Comparison of ENCODE assay signal across 22 mouse cellular contexts in the genomic region with DNA sequence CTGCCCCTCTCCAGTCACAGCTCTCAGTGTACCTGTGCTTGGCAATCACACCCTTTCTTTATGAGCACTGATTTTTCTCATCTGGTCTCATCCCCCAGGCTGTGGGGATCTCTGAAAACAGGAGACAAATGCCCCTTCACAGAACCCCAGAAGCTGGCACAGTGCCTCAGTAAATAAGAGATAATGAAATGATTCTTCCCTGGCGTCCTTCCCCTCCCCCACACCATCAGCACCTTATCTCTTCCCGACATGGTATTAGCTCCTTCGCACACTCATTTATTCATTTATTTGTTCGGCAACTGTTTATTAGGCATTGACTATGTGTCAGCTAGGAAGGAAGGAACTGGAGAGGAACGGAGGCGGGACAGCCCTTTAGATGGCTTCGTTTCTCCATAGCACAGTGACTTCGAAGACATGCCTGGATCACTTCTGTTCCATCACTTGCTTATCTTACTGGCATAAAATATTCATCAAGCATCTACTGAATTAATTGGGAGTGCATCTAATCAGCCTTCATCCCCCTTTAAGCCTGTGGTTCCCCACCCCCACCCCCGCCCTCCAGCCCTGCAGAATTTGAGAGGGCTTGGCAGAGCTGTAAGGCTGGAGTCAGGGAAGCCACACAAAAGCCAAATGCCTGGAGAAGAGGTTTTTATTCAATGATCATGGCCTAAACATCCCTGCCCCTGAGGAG. TPM values are rescaled to one million over a fixed set of nuclear protein-coding genes. Genes with fewer than 3 reads are reported as not detected.
DNase-seq lines count a peak whose midpoint lies in the region; ATAC-seq and TF ChIP-seq lines count a peak whose summit lies in the region.
"Had no signal": no experiment of that assay in that cellular context is flagged by ENCODE, and none has a peak within 500 bp of the region (broad histone marks: within the 10 kb centered on the region; RNA-seq: fewer than 3 reads in every experiment).

No protein-coding gene starts in this region.

- TF ChIP-seq CTCF in lung, embryonic 14.5 days (IDR thresholded peaks at IDR 0.05; ENCODE audit: low read depth), result no peak

- no peak overlapping the region for H3K4me2 ChIP-seq in lung, embryonic 14.5 days
- H3K4me2 ChIP-seq in hindbrain, embryonic 12.5 days (replicated peaks), result no peak overlapping the region
- no peak overlapping the region for H3K4me2 ChIP-seq in midbrain, embryonic 12.5 days (replicated peaks)
- no peak overlapping the region for H3K4me2 ChIP-seq in neural tube, embryonic 15.5 days
- H3K4me2 ChIP-seq: heart, embryonic 11.5 days had no signal

- no peaks in the 10 kb centered on the region for H3K9me3 ChIP-seq in lung, embryonic 14.5 days (ENCODE audit: low read depth, low read length)
- H3K9me3 ChIP-seq in hindbrain, embryonic 12.5 days (replicated peaks), result no peaks in the 10 kb centered on the region
- no peaks in the 10 kb centered on the region for H3K9me3 ChIP-seq in midbrain, embryonic 12.5 days
- H3K9me3 ChIP-seq in neural tube, embryonic 15.5 days (replicated peaks), result no peaks in the 10 kb centered on the region

- H3K27ac ChIP-seq in lung, embryonic 14.5 days (ENCODE audit: low read depth), result no peak overlapping the region
- peak overlapping the region; percentile 79 for H3K27ac ChIP-seq in hindbrain, embryonic 12.5 days
- peak overlapping the region; percentile 69 for H3K27ac ChIP-seq in midbrain, embryonic 12.5 days (replicated peaks)
- H3K27ac ChIP-seq in neural tube, embryonic 15.5 days (replicated peaks), result 0 out of 2 replicates have a peak overlapping the region, but pooled peaks have one; percentile 28
- H3K27ac ChIP-seq: stomach, postnatal 0 days had no signal

- no peaks in the 10 kb centered on the region for H3K27me3 ChIP-seq in lung, embryonic 14.5 days (ENCODE audit: insufficient read depth, low read length)
- no peaks in the 10 kb centered on the region for H3K27me3 ChIP-seq in hindbrain, embryonic 12.5 days
- no peaks in the 10 kb centered on the region for H3K27me3 ChIP-seq in midbrain, embryonic 12.5 days
- no peaks in the 10 kb centered on the region for H3K27me3 ChIP-seq in neural tube, embryonic 15.5 days (replicated peaks)

- H3K4me3 ChIP-seq in lung, embryonic 14.5 days (ENCODE audit: low read depth, low read length), result no peak overlapping the region
- no peak overlapping the region for H3K4me3 ChIP-seq in hindbrain, embryonic 12.5 days
- no peak overlapping the region for H3K4me3 ChIP-seq in midbrain, embryonic 12.5 days
- no peak overlapping the region for H3K4me3 ChIP-seq in neural tube, embryonic 15.5 days (replicated peaks)

- DNase-seq in lung, embryonic 14.5 days, result peak; percentile 22
- no peak for DNase-seq in lung, postnatal 25 days (ENCODE audit: low spot score)
- DNase-seq in layer of hippocampus, adult 9-10 months (ENCODE audit: low spot score), result no peak
- DNase-seq in layer of hippocampus, postnatal 36 days, result no peak
- DNase-seq: adrenal gland, postnatal 36 days; B cell, adult 2 months; heart, postnatal 4 days; kidney, adult 2 months; kidney, postnatal 14 days; liver; liver, postnatal 0 days; lung, postnatal 36 days; thymus, postnatal 14 days had no signal

- 40% methylated on average over 9 of the region's 9 CpGs for WGBS in lung, embryonic 14.5 days
- WGBS in hindbrain, embryonic 12.5 days, result 53% methylated on average over 9 of the region's 9 CpGs
- WGBS in midbrain, embryonic 12.5 days, result 55% methylated on average over 9 of the region's 9 CpGs
- WGBS in neural tube, embryonic 15.5 days, result 36% methylated on average over 9 of the region's 9 CpGs

- H3K36me3 ChIP-seq in lung, embryonic 14.5 days (ENCODE audit: insufficient read depth), result no peaks in the 10 kb centered on the region
- no peaks in the 10 kb centered on the region for H3K36me3 ChIP-seq in hindbrain, embryonic 12.5 days
- no peaks in the 10 kb centered on the region for H3K36me3 ChIP-seq in midbrain, embryonic 12.5 days
- no peaks in the 10 kb centered on the region for H3K36me3 ChIP-seq in neural tube, embryonic 15.5 days

- no peak for ATAC-seq in lung, embryonic 14.5 days (ENCODE audit: insufficient read depth)
- peak; percentile 67 for ATAC-seq in hindbrain, embryonic 12.5 days (ENCODE audit: low FRiP score)
- 0 out of 2 replicates have a peak, but pooled peaks have one; percentile 54 for ATAC-seq in midbrain, embryonic 12.5 days (ENCODE audit: low FRiP score, low read depth)
- ATAC-seq in neural tube, embryonic 15.5 days (ENCODE audit: low FRiP score), result no peak
- ATAC-seq in CD4-positive, CD25-positive, alpha-beta regulatory T cell, adult 4 months, result no peak
- ATAC-seq: liver, postnatal 0 days had no signal

- H3K9ac ChIP-seq in lung, embryonic 14.5 days, result no peak overlapping the region
- H3K9ac ChIP-seq in hindbrain, embryonic 12.5 days, result no peak overlapping the region
- no peak overlapping the region for H3K9ac ChIP-seq in midbrain, embryonic 12.5 days (replicated peaks)
- H3K9ac ChIP-seq in neural tube, embryonic 15.5 days (replicated peaks), result no peak overlapping the region
- H3K9ac ChIP-seq: liver, postnatal 0 days had no signal

- no peaks in the 10 kb centered on the region for H3K4me1 ChIP-seq in lung, embryonic 14.5 days (ENCODE audit: insufficient read depth)
- peaks cover 26% of the 10 kb centered on the region for H3K4me1 ChIP-seq in hindbrain, embryonic 12.5 days
- H3K4me1 ChIP-seq in midbrain, embryonic 12.5 days, result peaks cover 23% of the 10 kb centered on the region
- peaks cover 22% of the 10 kb centered on the region for H3K4me1 ChIP-seq in neural tube, embryonic 15.5 days

RNA-seq across cellular contexts. Expression of a gene that starts 51.6 kb away (rescaled TPM):
- not detected in 2 replicates for polyA plus RNA-seq in lung, embryonic 14.5 days (2014; fragmentation: Nextera tagmentation; extraction: Ambion mirVana)
- polyA plus RNA-seq in hindbrain, embryonic 12.5 days (2016; fragmentation: Nextera tagmentation; extraction: Ambion mirVana), result not detected in 2 replicates
- not detected in 2 replicates for polyA plus RNA-seq in midbrain, embryonic 12.5 days (2016; fragmentation: Nextera tagmentation; extraction: Ambion mirVana)
- polyA plus RNA-seq in neural tube, embryonic 15.5 days (2015; fragmentation: Nextera tagmentation; extraction: Ambion mirVana), result not detected in 2 replicates
- polyA plus RNA-seq in CD4-positive, CD25-positive, alpha-beta regulatory T cell, adult 4 months (2017; shearing (Covaris generic)), result not detected
- total RNA-seq in layer of hippocampus, postnatal 36 days (2021), result not detected
- total RNA-seq: adrenal gland, postnatal 36 days; gastrocnemius, postnatal 4 days; heart, postnatal 4 days; layer of hippocampus, adult 8-10 months had no signal
- polyA plus RNA-seq: heart, embryonic 11.5 days; kidney, adult 2 months; liver, postnatal 0 days; neural tube, embryonic 11.5 days; stomach, postnatal 0 days had no signal

Comparison
In these comparisons a context has a peak if more than half of its experiments do, and no peak if none do; other contexts are left out.
1. ATAC-seq: peak in hindbrain, embryonic 12.5 days (single experiment) and midbrain, embryonic 12.5 days (single experiment); none in lung, embryonic 14.5 days (single experiment), neural tube, embryonic 15.5 days (single experiment) and CD4-positive, CD25-positive, alpha-beta regulatory T cell, adult 4 months (single experiment).